19 mouse cellular contexts compared by ENCODE assay signal in genomic region chr7:100312716-100313115, GRCm38 (mm10). TPM values are rescaled to one million over a fixed set of nuclear protein-coding genes. Genes with fewer than 3 reads are reported as not detected.
"Had no signal": no experiment of that assay in that cellular context is flagged by ENCODE, and none has a peak within 500 bp of the region (broad histone marks: within the 10 kb centered on the region; RNA-seq: fewer than 3 reads in every experiment).

No protein-coding gene starts in this region.

- H3K36me3 ChIP-seq: liver, embryonic 13.5 days; neural tube, embryonic 12.5 days; neural tube, embryonic 15.5 days had no signal

- H3K4me2 ChIP-seq: liver, embryonic 13.5 days; midbrain, embryonic 11.5 days; neural tube, embryonic 12.5 days; neural tube, embryonic 15.5 days had no signal

- H3K9me3 ChIP-seq: liver, embryonic 13.5 days; neural tube, embryonic 12.5 days; neural tube, embryonic 15.5 days had no signal

- H3K9ac ChIP-seq: liver, embryonic 13.5 days; neural tube, embryonic 12.5 days; neural tube, embryonic 15.5 days had no signal

- H3K27me3 ChIP-seq: liver, embryonic 13.5 days; neural tube, embryonic 12.5 days; neural tube, embryonic 15.5 days had no signal

- DNase-seq: kidney, adult 2 months; kidney, postnatal 25 days; layer of hippocampus, adult 9-11 months; liver, embryonic 13.5 days; lung, adult 2 months; lung, postnatal 14 days; midbrain, embryonic 14.5 days; right cerebral cortex, adult 18-20 months; right cerebral cortex, postnatal 25 days; thymus, adult 18-20 months; thymus, postnatal 36 days had no signal

- H3K4me3 ChIP-seq: layer of hippocampus, adult 2 months; liver, embryonic 13.5 days; neural tube, embryonic 12.5 days; neural tube, embryonic 15.5 days had no signal

- H3K27ac ChIP-seq: kidney, postnatal 0 days; layer of hippocampus, adult 2 months; liver, embryonic 13.5 days; macrophage; neural tube, embryonic 12.5 days; neural tube, embryonic 15.5 days had no signal

RNA-seq across cellular contexts. Expression of gene P4ha3, which starts 27.4 kb away (rescaled TPM):
- total RNA-seq: liver, adult 2 months; megakaryocyte-erythroid progenitor cell, adult 5-6 weeks had no signal
